Mouse (Mus musculus) heart, adult 11 months (tissue): ENCODE measurements around the gene Echs1.
A peak's percentile ranks its signal among the peaks of the same experiment; 100 is the strongest.
"Not testable (repeated sequence)": the region's sequence is repeated elsewhere in the genome, so short reads cannot be mapped to it uniquely, and the experiment has no call there.

Experiments
- DNase-seq: peaks from one replicate; pipeline ENCODE4 v3.0.0; 2022

Echs1 gene

DNA sequence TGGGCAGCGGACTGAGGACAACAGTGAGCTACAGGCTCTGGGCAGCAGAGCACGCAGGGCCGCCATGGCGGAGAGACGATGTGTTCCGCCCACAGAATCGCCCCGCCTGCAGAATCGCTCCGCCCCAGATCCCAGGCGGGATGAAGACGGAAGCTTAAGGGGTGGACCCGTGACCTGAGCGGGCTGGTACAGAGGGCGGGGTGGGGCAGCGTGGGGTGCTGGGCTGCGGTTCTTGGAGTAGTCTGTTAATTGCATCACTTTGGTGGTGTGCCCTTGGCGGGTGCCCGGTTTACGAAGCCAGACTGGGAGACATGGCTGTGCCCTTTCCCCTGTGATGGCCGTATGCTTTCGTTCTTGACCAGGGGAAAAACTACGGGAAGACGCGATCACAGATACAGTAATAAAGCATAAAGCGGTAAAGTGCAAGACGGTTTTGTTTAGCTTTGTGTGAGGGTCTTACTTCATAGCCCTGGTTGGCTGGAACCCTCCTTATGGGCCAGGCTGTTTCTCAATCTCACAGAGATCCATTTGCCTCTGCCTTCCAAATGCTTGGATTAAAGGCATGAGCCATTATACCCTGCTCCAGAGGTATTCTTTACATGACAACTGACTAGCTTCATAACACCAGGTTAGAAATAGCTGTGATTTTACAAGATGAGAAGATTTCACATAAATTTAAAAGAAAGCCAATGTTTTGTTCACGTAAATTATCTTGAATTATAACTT, at the start of gene Echs1:
Gene Echs1, minus strand, starts transcription at position 148 of the 726 bp plus-strand sequence.
- DNase-seq: peak; percentile 99

DNA sequence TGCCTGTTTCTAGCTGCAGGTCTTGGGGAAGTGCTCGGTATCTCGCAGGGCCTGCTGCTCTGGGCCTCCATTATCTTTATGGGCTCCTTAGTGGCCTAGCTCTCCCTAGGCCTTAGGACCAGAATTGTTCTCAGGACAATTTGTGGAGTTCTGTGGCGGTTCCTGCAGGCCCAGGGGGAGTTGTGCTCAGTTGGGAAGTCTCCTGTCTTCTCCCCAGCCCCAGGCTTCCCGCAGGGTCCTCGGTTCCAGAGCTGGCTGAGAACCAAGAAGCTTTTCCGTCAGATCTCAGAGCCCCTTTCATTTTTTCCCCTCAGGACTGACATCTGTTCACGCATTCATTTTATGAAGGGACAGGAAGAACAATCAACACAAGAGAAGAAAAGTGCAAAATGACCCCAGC, 48.4 kb upstream of the Echs1 start, which contains the start of gene Olfr522:
Gene Olfr522, minus strand, starts transcription at position 101 of the 400 bp plus-strand sequence.
- DNase-seq: peak; percentile 53

DNA sequence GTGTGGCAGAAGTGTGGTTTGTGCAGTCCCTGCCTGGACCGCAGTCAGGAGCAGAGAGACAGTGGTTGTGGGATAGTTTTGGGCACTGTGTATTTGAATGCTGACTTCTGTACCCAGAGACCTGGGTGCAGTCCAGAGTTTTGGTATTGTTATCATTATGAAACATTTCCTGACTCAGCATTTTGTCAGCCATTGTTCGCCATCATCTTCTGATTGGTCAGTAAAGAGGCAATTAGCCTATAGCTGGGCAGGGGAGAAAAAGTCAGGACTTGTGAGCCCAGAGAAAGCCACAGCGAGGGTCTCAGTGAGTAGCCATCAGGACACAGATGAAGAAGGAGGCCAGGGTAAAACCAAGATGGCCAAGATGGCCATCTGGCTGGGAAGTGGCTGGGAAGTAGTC, 44.1 kb upstream of the Echs1 start:
- DNase-seq: peak; percentile 64

DNA sequence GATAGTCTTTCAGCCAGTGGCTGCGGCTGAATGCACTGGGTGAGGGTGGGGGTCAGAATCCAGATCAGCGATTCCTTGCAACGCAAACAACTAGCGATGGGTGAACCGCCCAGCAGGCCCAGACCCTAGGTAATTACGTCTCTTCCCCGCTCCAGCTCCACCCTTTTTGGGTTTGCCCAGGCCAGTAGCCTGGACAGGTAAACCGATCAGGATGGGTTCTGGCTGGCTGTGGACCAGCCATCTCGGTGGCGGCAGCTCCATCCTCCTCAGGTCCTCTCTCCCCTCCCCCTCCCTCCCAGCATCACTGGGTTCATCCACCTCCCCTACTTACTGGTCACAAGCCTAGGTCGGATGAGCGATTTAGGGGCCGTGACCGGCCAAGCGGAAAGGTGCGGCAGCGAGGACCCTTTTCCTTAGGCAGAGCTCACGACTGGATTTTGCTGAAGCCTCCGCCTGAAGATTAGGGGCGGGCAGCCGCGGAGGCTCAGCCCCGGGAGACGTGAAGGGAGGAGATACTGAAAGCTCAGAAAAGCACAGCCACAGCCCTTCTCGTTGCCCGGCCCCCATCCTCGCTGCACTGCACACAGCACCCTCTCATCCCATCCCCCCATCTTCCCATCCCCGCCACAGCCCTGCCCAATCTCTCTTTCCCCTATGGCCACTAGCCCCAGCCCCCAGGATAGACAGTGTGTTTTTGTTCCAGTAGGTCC, 38.1 kb upstream of the Echs1 start, which contains the start of gene Sprn:
Gene Sprn, minus strand, starts transcription at position 660 of the 710 bp plus-strand sequence.
- DNase-seq: peak; percentile 85

DNA sequence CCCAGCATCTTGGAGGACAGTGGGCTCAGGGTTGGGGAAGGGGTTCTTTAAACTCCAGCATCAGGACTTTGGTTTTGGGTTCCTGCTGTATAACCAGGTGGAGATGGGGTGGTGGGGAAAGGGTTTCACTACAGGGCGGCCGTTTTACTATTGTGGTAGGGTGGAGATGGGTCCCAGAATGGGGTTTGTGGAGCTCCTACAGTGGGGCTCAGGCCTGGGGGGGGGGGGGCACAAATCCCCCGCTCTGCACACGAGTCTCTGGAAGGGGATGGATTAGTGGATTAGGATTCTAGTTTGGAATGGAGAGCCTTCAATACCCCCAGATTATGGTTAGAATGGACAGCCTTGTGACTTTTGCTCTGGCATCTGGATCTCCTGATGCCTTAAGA, 37.5 kb upstream of the Echs1 start:
- DNase-seq: no peak

DNA sequence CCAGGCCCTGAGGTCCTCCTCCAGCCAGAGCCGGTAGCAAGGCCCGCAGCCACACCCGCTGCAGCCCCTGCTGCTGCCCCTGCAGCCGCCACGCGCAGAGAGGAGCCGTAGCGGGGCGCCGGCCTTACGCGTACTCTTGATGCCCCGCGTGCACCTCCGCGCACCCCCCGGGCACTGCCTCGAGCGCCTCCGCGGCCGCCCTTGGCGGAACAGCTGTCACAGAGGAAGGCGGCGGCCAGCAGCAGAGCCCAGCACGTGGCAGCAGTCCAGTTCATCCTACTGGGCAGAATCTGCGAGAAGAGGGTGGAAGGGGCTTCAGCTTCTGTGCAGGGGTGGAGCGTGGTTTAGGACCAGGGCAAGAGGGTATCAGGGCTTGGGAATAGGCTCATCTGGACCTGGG, 37.1 kb upstream of the Echs1 start:
- DNase-seq: peak; percentile 87

DNA sequence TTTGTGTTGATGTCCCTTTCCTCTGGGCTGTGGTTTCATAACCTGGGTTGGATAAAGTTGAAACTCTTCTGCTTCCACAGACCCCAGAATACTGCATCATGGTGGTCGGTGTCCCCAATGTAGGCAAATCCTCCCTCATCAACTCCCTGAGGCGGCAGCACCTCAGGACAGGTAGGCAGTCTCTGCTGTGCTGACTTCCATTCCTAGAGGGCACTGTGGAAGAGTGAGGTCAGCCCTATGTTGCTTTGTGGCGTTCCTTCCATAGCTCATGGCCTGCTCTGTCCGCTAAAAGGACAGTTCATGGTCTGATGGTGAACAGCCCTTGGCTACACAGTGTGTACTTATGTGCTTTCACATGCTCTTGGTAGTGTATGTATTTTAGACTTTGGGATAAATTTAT, 28.3 kb upstream of the Echs1 start:
- peak; percentile 65 for DNase-seq

DNA sequence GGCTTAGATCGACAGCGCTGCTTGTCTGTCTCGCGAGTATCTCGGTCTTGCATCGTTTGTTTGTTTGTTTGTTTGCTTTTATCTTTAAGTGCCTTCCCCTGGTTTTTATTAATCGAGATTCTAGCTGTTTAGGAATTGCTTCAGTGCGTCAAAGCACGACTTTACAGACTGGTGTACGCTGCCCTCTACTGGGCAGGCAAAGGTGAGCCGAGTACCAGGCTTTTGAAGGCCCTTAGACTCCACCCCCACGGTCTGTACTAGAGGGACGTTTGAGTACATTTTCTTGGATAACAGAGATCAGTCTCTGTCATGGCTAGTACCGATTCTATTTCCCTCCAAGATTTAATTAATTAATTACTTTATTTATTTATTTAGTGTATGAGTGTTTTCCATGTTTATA, 25.1 kb upstream of the Echs1 start:
- DNase-seq: peak; percentile 94

DNA sequence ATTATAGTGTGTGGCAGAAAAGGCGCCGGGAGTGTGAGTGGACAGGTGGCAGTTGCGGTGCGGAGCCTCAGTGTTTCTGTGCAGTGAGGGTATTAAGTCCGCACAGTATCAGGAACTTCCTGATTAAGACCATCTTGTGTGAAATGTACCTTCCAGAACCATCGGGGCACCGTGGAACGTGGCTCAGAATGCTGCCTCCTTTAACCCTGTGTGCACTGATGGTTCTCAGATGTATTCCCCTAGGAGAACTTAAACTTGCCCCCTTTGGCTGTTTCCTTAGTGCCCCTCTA, 21.7 kb upstream of the Echs1 start:
- no peak for DNase-seq

DNA sequence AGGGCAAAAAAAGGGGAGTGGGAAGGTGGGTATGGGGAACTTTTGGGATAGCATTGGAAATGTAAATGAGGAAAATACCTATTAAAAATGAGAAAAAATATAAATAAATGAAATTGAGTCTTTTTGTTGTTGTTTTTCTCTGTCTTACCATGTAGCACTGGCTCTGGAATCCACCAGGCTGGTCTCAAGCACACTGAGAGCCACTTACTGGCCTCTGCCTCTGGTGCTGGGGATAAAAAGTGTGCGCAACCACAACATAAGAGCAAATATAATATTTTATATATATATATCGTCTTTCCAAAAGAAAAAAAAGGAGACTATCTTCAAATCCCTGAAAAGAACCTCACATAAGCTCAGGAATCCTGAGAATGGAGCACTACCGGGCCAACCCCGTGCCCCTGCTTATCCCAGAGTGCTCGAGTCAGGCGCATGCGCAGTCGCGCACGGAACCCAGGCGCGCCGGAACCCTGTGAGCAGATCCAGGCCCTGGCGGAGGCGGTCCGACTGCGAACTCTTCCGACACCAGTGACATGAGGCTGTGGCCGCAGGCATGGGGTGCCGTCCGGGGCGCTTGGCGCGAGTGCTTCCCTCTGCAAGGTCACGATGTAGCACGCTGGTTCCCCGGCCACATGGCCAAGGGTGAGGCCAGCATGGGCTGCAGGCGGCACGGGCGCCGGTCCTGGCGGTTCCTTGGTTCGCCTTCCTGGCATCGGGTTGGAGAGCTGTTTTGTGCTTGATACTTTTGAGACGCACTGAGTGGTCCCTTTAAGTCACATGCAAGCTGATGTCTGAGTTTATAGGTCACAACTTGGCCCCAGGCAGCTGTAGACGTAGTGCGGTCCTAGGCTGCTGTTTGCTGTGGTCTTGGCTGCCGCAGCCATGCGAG, 21.1 kb upstream of the Echs1 start, which contains the start of gene Mtg1:
Gene Mtg1, plus strand, starts transcription at position 430 of the 886 bp plus-strand sequence.
- DNase-seq: peak; percentile 99

DNA sequence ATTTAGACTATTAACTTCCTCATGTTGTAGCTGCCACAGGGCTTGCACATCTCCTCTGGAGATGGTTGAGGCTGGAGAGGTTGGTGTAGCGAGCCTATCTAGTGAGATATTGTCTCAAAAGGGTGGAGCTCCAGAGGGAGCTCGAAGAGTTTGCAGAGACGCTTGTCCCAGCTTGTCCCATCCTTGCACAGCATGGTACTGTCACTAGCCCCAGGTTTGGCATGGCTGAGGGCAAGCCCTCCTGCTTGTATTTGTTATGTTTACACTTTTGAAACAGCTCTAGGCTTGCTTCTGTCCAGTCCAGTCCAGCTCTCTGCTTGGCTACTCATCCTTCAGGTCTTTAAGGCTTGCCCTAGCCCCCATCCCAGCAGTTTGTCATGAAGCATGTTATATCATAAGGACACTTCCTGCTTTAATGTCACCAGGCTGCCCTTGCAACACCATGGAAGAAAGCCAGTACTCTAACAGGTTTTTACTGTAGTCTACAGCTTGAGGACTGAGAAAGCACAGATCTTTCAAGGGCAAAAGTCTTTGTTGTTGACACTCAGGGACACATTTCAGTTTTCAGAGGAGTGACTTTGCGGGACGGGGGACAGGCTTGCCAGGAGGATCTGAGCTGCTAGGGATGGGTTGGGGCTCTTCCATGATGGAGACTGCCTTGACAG, 19.0 kb upstream of the Echs1 start:
- no peak for DNase-seq

DNA sequence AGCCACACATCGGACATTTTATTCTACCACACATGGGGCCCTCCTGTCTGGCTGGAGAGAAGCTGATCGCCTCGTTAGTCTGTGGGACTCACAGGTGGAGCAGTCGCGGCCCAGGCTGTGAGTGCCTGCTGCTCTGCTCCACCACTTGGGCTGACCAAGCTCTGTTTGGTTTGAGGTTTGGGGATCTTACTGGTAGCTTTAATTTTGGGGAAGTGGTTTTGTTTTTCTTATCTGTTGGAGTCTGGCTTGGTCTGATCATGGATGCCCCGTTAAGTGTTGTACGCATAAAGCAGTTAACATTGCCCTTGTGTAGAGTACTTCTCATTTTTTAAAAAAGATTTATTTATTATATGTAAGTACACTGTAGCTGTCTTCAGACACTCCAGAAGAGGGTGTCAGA, 17.8 kb upstream of the Echs1 start:
- DNase-seq: not testable (repeated sequence)

DNA sequence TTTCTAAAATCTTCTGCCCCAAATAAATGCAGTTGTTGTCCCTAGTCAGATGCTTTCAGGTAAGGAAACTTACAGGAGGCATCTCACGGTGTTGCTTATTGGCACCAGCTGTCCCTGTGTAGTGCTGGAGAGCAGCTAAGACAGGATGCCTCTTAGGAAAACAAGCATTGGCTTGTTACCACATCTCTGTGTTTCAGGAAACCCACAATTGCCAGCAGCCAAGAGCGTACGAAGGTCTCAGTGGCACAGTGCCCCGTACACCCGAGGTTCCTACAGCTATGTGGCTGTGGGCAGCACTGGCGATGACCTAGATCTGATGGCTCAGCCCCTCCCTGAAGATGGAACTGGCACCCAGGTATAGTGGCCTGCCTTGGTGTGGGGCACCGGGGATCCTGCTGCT, 15.9 kb upstream of the Echs1 start:
- DNase-seq: not testable (repeated sequence)

DNA sequence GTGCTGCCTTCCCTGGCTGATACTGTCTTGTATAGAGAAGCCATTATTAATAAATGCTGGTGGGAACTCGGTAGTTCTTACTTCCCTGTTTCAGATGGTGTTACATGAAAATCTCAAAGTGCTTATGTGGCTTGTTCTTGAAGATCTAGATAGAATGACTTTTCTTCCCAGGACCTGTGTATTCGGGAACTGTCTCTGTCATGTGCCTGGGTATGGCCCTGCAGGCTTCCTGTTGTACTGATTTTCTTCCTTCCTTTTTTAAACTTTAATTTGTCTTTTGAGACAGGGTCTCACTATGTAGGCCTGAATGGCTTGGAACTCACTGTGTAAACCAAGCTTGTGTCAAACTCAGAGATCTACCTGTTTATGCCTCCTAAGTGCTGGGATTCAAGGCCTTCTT, 11.6 kb upstream of the Echs1 start:
- DNase-seq: peak; percentile 93

DNA sequence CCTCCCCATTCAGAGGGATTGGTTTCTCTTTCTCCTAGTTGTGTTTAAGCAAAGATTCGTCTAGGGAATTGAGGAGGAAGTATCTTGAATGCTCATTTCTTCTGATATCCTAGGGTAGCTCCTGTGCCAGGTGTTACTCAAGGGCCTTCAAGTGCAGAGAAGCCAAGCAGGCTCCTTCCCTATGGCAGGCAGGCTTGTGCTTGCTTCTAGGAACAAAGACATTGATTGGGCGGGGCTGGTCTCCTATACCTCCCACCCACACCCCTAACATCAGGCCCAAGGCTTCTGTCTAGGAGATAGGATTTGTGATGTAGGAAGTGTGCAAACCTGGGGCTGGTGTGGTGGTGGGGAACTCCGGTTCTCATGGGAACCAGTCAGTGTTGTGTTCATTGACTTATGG, 10.7 kb upstream of the Echs1 start:
- DNase-seq: peak; percentile 92

DNA sequence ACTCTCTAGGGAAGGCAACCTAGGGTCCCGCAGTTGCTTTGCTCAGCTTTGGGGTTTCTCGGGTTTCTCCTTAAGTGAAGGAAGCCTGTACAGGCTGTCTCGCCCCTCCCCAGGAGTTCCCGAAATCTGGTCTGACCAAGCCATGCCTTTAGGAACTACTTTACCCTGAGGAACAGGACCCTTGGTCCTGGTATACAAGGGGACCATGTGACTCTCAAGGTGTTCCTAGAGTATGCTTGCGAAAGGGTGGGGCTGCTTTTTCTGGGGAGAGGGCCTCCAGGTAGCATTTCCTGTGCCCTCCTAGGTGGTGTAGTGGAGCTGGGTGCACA, 9.7 kb upstream of the Echs1 start:
- DNase-seq: peak; percentile 93

DNA sequence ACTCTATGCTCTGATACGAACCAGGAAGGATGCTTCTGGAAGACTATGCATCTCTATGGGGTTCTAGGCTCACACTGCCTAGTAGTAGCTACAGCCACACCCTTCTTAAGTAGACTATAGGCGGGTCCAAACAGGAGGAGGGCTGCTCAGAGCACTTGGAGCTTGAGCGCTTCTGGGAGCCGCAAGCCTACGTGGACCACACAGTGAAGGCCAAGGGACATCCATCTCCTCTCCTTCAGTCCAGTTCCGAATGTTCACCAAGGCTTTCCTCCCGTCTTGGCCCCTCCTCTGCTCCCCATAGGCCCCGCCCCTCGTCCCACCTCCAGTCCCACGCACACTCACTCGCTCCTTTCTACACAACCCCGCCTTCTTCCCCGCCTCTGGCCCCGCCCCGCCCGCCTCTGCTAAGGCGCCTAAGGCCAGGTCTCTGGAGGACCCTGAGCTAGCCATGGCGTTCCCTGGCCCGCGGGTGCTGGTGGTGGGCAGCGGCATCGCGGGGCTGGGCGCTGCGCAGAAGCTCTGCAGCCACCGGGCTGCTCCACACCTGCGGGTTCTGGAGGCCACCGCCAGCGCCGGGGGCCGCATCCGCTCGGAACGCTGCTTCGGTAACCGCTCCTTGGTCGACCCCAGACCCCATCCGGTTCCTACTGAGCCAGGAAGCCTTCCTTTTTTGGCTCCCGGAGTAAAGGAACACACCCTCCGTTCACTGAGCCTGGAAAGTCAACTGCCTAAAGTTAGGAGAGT, 9.2 kb upstream of the Echs1 start:
- DNase-seq: peak; percentile 99

DNA sequence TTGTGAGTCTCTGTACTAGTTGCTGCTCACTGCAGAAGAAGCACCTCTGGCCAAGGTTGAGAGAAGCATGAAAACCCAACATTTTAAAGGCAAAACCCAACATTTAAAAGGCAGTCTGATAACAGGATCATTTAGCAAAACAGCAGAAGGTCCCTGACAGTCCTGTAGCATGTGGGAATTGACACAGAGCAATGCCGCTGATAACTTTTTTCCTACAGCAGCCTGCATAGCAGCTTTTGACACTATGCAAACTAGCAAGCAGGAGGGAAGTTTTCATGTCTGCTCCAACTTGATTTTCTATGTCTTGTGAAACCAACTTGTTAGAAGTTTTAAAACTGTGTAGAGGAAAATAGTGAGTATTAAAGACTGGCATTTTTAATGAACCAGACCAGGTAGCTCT, 8.1 kb upstream of the Echs1 start:
- DNase-seq: no peak

DNA sequence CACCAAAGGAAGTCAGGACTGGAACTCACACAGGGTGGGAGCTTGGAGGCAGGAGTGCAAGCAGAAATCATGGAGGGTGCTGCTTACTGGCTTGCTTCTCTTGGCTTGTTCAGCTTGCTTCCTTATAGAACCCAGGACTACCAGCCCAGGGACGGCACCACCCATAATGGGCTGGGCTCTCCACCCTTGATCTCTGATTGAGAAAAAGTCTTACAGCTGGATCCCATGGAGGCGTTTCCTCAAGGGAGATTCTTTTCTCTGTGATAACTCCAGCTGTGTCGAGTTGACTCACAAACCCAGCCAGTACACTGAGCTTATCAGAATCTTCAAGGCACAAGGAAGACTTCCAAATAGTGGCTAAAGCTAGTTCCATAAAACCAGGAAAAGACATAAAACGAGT, 6.5 kb upstream of the Echs1 start:
- peak; percentile 93 for DNase-seq

DNA sequence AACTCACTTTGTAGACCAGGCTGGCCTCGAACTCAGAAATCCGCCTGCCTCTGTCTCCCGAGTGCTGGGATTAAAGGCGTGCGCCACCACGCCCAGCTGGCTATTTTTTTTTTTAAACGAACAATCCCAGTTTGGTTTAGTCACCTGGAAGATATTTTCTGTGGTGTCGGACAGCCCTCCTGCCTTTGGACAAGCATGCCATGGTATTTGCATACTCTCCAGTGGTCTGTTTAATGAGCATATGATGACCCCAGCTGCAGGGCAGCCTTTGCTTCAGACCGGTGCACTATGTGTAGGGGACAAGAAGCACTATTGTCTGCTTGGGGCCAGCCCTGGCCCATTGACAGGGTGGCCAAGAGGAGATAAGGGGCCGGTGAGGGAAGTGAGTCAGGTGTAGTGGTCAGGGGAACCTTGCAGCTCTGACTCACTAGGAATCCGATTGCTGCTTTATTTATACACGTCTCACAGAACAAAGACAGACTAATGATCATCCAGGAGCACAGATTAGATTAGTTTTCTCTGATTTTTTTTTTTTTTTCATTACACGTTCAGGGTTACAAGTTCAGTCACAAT, 5.1 kb upstream of the Echs1 start:
- DNase-seq: no peak

DNA sequence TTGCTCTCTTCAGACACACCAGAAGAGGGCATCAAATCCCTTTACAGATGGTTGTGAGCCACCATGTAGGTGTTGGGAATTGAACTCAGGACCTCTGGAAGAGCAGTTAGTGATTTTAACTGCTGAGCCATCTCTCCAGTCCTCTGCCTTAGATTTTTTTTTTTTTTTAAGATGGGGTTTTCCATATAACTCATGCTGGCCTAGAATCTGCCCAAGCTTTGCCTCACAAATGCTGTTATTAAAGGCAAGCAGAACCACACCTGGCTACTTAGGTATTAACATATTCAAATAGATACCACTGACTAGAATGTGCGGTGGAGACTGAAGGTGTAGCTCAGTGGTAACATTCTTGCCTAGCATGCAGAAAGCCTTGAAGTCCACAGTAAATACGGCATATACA, 4.2 kb upstream of the Echs1 start:
- DNase-seq: no peak
